Mouse (Mus musculus) hindbrain, postnatal 0 days (tissue): Measurements from ENCODE around the gene Lrrfip2. TPM values are rescaled to one million over a fixed set of nuclear protein-coding genes. Genes with fewer than 3 reads are reported as not detected.
A peak's percentile ranks its signal among the peaks of the same experiment; 100 is the strongest.

ENCODE experiments used
- ATAC-seq: fragments of 200-750 bp; cut with Nextera tagmentation; 2 replicates; pipeline ENCODE4 v1.8.0; 2017; ENCODE audit warnings: mild to moderate bottlenecking, moderate TSS enrichment, moderate library complexity
- DNase-seq: peaks from one replicate; pipeline ENCODE4 v3.0.0-alpha.2; 2015; ENCODE audit warnings: low spot score
- H3K27ac ChIP-seq: fragments of 300-500 bp; sonication (generic); 2 replicates; pipeline ENCODE4 v1.5.1; 2014; ENCODE audit warnings: mild to moderate bottlenecking
- H3K27me3 ChIP-seq: fragments of 300-500 bp; sonication (generic); 2 replicates; pipeline ENCODE4 v1.6.1; 2014; ENCODE audit warnings: low read length, mixed read lengths; ENCODE audit not compliant: insufficient read depth
- H3K36me3 ChIP-seq: fragments of 300-500 bp; sonication (generic); 2 replicates; pipeline ENCODE4 v1.6.1; 2014; ENCODE audit warnings: low read length, mixed read lengths; ENCODE audit not compliant: insufficient read depth
- H3K4me1 ChIP-seq: fragments of 300-500 bp; sonication (generic); 2 replicates; pipeline ENCODE4 v1.6.1; 2014; ENCODE audit warnings: antibody characterized with exemption, low read length, mixed read lengths; ENCODE audit not compliant: insufficient read depth
- H3K4me2 ChIP-seq: fragments of 300-500 bp; sonication (generic); 2 replicates; pipeline ENCODE4 v1.6.1; 2014; ENCODE audit warnings: low read depth, mild to moderate bottlenecking, low read length, moderate library complexity, mixed read lengths
- H3K4me3 ChIP-seq: fragments of 300-500 bp; sonication (generic); 2 replicates; pipeline ENCODE4 v1.5.1; 2014; ENCODE audit warnings: low read length
- H3K9ac ChIP-seq: fragments of 300-500 bp; sonication (generic); replicated peaks from 2 replicates; pipeline ENCODE4 v1.6.1; 2014; ENCODE audit warnings: mild to moderate bottlenecking, low read length, moderate library complexity, mixed read lengths
- H3K9me3 ChIP-seq: fragments of 300-500 bp; sonication (generic); 2 replicates; pipeline ENCODE4 v1.6.1; 2016; ENCODE audit warnings: low read length, mixed read lengths
- CTCF ChIP-seq: IDR thresholded peaks from 2 replicates; pipeline ENCODE4 v1.5.1; 2016; ENCODE audit warnings: antibody characterized with exemption, control low read depth, low read depth
- WGBS: fragments of 180-500 bp; shearing (Covaris S2); extraction: QIAGEN DNeasy Blood & Tissue Kit; methylation state at CpG from one replicate; pipeline ENCODE4 v1.1.7; 2014; 5-methylcytosine and 5-hydroxymethylcytosine counted together
- polyA plus RNA-seq: library from polyadenylated mRNA; unstranded; fragments of >200 nt; fragmentation: Nextera tagmentation; extraction: Ambion mirVana; gene quantifications from 2 replicates; pipeline ENCODE4 v1.2.1, GENCODE M21; 2015
- total RNA-seq: library from RNA; depleted of rRNA; stranded (reverse); fragments of >200 nt; gene quantifications from 2 replicates; pipeline ENCODE4 v1.2.3, GENCODE M21; 2014; rRNA removed

Lrrfip2 gene
- total and polyA plus RNA-seq, 2 experiments from 2014 or later: 20.8 to 38.8 TPM

DNA sequence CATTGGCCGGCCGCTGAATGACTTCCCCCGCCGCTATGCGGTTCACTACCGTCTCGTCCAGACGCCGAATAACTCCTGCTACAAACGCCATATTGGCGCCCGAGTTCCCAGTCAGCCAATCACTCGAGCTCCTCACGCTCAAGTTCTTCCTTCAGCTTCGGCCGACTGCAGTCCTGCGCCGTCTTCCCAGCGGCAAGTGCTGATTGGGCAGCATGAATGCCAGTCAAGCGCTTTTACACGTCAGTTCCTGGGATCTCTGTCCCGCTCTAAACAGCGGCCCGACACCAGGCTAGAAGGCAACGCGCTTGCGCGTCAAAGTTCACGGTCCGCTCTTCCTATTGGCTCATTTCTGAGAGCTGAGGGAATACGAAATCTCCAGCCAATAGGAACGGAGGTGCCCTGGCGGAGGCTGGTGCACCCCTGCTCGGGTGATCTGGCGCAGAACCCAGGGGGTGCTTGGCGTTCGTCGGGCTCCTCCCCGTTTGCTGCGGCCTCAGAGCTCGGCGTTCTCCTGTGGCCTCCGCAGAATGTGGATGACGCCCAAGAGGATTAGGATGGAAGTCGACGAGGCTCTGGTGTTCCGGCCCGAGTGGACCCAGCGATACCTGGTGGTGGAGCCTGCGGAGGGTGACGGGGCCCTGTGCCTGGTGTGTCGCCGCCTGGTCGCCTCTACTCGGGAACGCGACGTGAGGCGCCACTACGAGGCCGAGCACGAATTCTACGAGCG lies 154.2 kb downstream of the Lrrfip2 start, which contains the start of the genes Mlh1 and Epm2aip1:
TSS of gene Mlh1 (minus strand) at position 358 of the 727 bp plus-strand sequence.
TSS of gene Epm2aip1 (plus strand) at position 496 of the 727 bp plus-strand sequence.
- WGBS: 1% methylated on average over 64 of the region's 64 CpGs
- Histone ChIP-seq H3K27ac (peak within 1 kb of the TSS; percentile 96), H3K4me1 (peaks cover 34% of the 10 kb centered on the region), H3K4me3 (peak within 1 kb of the TSS; percentile 92), H3K27me3 (no peaks in the 10 kb centered on the region), H3K9me3 (no peaks in the 10 kb centered on the region), H3K4me2 (peak within 1 kb of the TSS; percentile 91), H3K36me3 (no peaks in the 10 kb centered on the region), H3K9ac (peak within 1 kb of the TSS; percentile 96)
- peak; percentile 100 for DNase-seq
- TF ChIP-seq CTCF: no peak; the same call in 1 of the 2 replicates
- ATAC-seq: peak; percentile 100

GRCm38 (mm10) chr9:111272356-111272755 lies 155.0 kb downstream of the Lrrfip2 start:
- Histone ChIP-seq H3K36me3 (no peaks in the 10 kb centered on the region), H3K9me3 (no peaks in the 10 kb centered on the region), H3K4me2 (peak overlapping the region; percentile 91), H3K4me1 (peaks cover 34% of the 10 kb centered on the region), H3K9ac (peak overlapping the region; percentile 96), H3K27me3 (no peaks in the 10 kb centered on the region), H3K27ac (peak overlapping the region; percentile 96), H3K4me3 (peak overlapping the region; percentile 92)
- ATAC-seq (no peak), DNase-seq (peak; percentile 32)
- WGBS: 9% methylated on average over 19 of the region's 19 CpGs
- TF ChIP-seq CTCF: no peak

- WGBS: 68% methylated on average over 15 of the region's 15 CpGs
- Histone ChIP-seq H3K27ac (0 out of 2 replicates have a peak overlapping the region, but pooled peaks have one; percentile 96), H3K9me3 (no peaks in the 10 kb centered on the region), H3K4me1 (peaks cover 34% of the 10 kb centered on the region), H3K27me3 (no peaks in the 10 kb centered on the region), H3K36me3 (0 out of 2 replicates have a peak, but pooled peaks cover 3% of the 10 kb centered on the region), H3K9ac (peak overlapping the region; percentile 96), H3K4me3 (peak overlapping the region; percentile 92), H3K4me2 (peak overlapping the region; percentile 91)
- no peak for ATAC-seq
- no peak for TF ChIP-seq CTCF
- DNase-seq: no peak
Observed at GRCm38 (mm10) chr9:111272996-111273785, 155.8 kb downstream of the Lrrfip2 start.

- WGBS: 86% methylated on average over 1 of the region's 1 CpGs
- 0 out of 2 replicates have a peak, but pooled peaks cover 6% of the 10 kb centered on the region for H3K36me3 ChIP-seq
- no peak overlapping the region for H3K9ac ChIP-seq
- H3K4me1 ChIP-seq: peaks cover 34% of the 10 kb centered on the region
- H3K4me2 ChIP-seq: peak overlapping the region; percentile 91
- ATAC-seq (no peak), DNase-seq (no peak)
- H3K27ac ChIP-seq: no peak overlapping the region
- no peaks in the 10 kb centered on the region for H3K27me3 ChIP-seq
- H3K9me3 ChIP-seq: no peaks in the 10 kb centered on the region
- TF ChIP-seq CTCF: no peak
- H3K4me3 ChIP-seq: peak overlapping the region; percentile 92; the same call in 1 of the 2 replicates
Observed at GRCm38 (mm10) chr9:111273958-111274357, 156.6 kb downstream of the Lrrfip2 start.

DNA sequence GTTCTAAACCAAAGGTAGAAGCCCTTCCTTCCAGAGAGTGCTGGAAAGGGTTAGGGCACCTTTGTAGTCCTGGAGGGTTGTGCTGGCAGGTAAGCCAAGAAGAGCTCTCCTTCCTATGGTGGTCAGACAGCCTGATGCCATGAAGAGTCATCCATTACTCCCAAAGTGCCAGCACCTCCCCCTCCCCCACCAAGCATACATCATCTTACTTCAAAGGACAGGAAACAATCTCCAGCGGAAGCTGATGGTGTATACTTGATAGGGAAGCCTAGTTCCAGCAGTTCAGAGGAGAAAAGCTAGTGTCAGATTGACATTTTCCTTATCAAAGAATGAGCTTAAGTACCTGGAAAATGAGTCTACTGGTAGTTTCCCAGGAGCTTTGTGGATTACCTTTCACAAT lies 157.8 kb downstream of the Lrrfip2 start:
- ATAC-seq: no peak
- DNase-seq: no peak
- Histone ChIP-seq H3K36me3 (0 out of 2 replicates have a peak, but pooled peaks cover 6% of the 10 kb centered on the region), H3K9ac (no peak overlapping the region), H3K4me3 (peak overlapping the region; percentile 14; the same call in 1 of the 2 replicates), H3K4me2 (peak overlapping the region; percentile 91), H3K27me3 (no peaks in the 10 kb centered on the region), H3K9me3 (no peaks in the 10 kb centered on the region), H3K27ac (no peak overlapping the region), H3K4me1 (peaks cover 34% of the 10 kb centered on the region)
- 43% methylated on average over 1 of the region's 1 CpGs for WGBS
- no peak for TF ChIP-seq CTCF

Other genes starting within 250 kb of the Lrrfip2 start
- 10.7 and 16.3 TPM in 2 replicates for gene Als2cl, start 237.7 kb upstream of the Lrrfip2 start, total RNA-seq
- 2.2 and 2.5 TPM in 2 replicates for gene Als2cl, start 237.7 kb upstream of the Lrrfip2 start, polyA plus RNA-seq
- gene Tmie, start 237.5 kb upstream of the Lrrfip2 start, total RNA-seq: 5.7 and 6.8 TPM in 2 replicates
- 6.2 and 7.1 TPM in 2 replicates for gene Tmie, start 237.5 kb upstream of the Lrrfip2 start, polyA plus RNA-seq
- not detected in 2 replicates for gene Fam240a, start 200.7 kb upstream of the Lrrfip2 start, total RNA-seq
- gene Fam240a, start 200.7 kb upstream of the Lrrfip2 start, polyA plus RNA-seq: not detected in 2 replicates
- 1.5 TPM in 1 of 2 replicates, not detected in the other for gene Tdgf1, start 171.4 kb upstream of the Lrrfip2 start, total RNA-seq
- 0.66 and 0.87 TPM in 2 replicates for gene Tdgf1, start 171.4 kb upstream of the Lrrfip2 start, polyA plus RNA-seq
- gene Lrrc2, start 166.0 kb upstream of the Lrrfip2 start, total RNA-seq: 0.78 and 8.3 TPM in 2 replicates
- 1.3 and 2.6 TPM in 2 replicates for gene Lrrc2, start 166.0 kb upstream of the Lrrfip2 start, polyA plus RNA-seq
- gene Rtp3, start 127.0 kb upstream of the Lrrfip2 start, total RNA-seq: 1.4 TPM in 1 of 2 replicates, not detected in the other
- not detected in 2 replicates for gene Rtp3, start 127.0 kb upstream of the Lrrfip2 start, polyA plus RNA-seq
- 0.89 and 1.7 TPM in 2 replicates for gene Ltf, start 98.3 kb upstream of the Lrrfip2 start, total RNA-seq
- 0.42 and 0.51 TPM in 2 replicates for gene Ltf, start 98.3 kb upstream of the Lrrfip2 start, polyA plus RNA-seq
- gene Ccrl2, start 60.1 kb upstream of the Lrrfip2 start, total RNA-seq: 0.25 and 1.5 TPM in 2 replicates
- gene Ccrl2, start 60.1 kb upstream of the Lrrfip2 start, polyA plus RNA-seq: 0.91 and 1.2 TPM in 2 replicates
- 16.1 and 24.0 TPM in 2 replicates for gene Mlh1, start 154.2 kb downstream of the Lrrfip2 start, total RNA-seq
- 16.0 and 19.4 TPM in 2 replicates for gene Mlh1, start 154.2 kb downstream of the Lrrfip2 start, polyA plus RNA-seq
- gene Epm2aip1, start 154.3 kb downstream of the Lrrfip2 start, total RNA-seq: 73.1 and 81.4 TPM in 2 replicates
- 34.4 and 36.0 TPM in 2 replicates for gene Epm2aip1, start 154.3 kb downstream of the Lrrfip2 start, polyA plus RNA-seq
- gene Trank1, start 194.1 kb downstream of the Lrrfip2 start, total RNA-seq: 42.8 and 49.0 TPM in 2 replicates
- 12.6 and 13.1 TPM in 2 replicates for gene Trank1, start 194.1 kb downstream of the Lrrfip2 start, polyA plus RNA-seq